Mouse (Mus musculus) MN1 (cell line): ENCODE data around the gene Olfr1457.

Experiments used
- DNase-seq: peaks from one replicate; pipeline ENCODE4 v3.0.0-alpha.2; 2016; ENCODE audit warnings: low spot score

The Olfr1457 gene

GRCm38 (mm10) chr19:13097791-13098190 lies at the start of gene Olfr1457:
Gene Olfr1457, minus strand, starts transcription at chr19:13097891.
- DNase-seq: no peak

GRCm38 (mm10) chr19:13106675-13107074 lies 9.0 kb upstream of the Olfr1457 start, which contains the start of gene Olfr1458:
Gene Olfr1458, minus strand, starts transcription at chr19:13106775.
- DNase-seq: no peak

DNA sequence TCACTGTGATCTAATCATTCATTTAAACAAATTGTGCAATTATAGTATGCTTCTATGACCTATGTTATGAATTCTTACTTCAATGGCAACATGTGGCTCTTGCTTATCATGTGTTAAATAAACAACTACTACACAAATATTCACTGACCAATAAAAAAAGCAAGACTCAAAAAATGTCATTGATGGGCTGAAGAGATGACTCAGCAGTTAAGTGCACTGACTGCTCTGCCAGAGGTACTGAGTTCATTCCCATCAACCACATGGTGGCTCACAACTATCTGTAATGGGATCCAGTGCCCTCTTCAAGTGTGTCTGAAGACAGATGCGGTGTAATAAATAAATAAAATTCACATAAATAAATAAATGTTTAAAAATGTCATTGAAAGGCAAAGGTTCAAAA lies 3.8 kb downstream of the Olfr1457 start:
- no peak for DNase-seq

DNA sequence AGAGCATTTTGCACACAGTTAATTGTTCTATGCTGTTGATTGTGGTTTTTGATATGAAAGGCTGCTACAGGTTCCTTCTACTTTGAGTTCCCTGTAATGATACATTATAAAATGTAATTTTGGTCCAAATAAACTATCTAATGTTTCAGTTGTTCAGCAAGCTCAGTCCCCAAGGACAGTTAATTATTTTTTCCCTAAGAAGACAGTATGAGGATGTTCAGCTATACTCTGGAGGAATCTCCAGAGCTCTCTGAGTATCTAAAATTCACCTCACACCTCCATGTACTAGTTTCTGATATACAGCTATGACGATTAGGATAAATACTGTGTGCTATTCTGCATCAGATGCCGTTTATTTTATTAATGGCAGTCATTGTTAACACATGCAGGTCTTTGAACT lies 37.4 kb downstream of the Olfr1457 start, which contains the start of gene Olfr1454:
Olfr1454 (plus strand) TSS at position 301 of the 400 bp plus-strand sequence.
- DNase-seq: no peak
